Mouse (Mus musculus) ES-Bruce4 (cell line): ENCODE measurements at regions not wholly inside any gene's neighbourhood (a gene's known extent, or its start where the extent isn't known, plus 50 kb on each side); places are given as distances from the start of the nearest gene placed in this dataset.
"Not testable (repeated sequence)": the region's sequence is repeated elsewhere in the genome, so short reads cannot be mapped to it uniquely, and the experiment has no call there.

Experiments used
- H3K27ac ChIP-seq: 2 replicates; pipeline ENCODE4 v1.5.1; 2012; ENCODE audit warnings: low read length, inconsistent platforms; ENCODE audit not compliant: insufficient read depth
- H3K27me3 ChIP-seq: 2 replicates; pipeline ENCODE4 v1.6.1; 2012; ENCODE audit warnings: mild to moderate bottlenecking, low read length, inconsistent platforms; ENCODE audit not compliant: control insufficient read depth, poor library complexity, insufficient read depth, severe bottlenecking
- H3K36me3 ChIP-seq: 2 replicates; pipeline ENCODE4 v1.6.1; 2012; ENCODE audit warnings: inconsistent platforms, mild to moderate bottlenecking, low read length, moderate library complexity; ENCODE audit not compliant: control insufficient read depth, poor library complexity, insufficient read depth, severe bottlenecking
- H3K4me1 ChIP-seq: one replicate; pipeline ENCODE4 v1.8.1; 2011; ENCODE audit warnings: low read length; ENCODE audit not compliant: control insufficient read depth, insufficient read depth
- H3K4me3 ChIP-seq: 2 replicates; pipeline ENCODE4 v1.5.1; 2011; ENCODE audit warnings: low read depth, mild to moderate bottlenecking, low read length
- H3K9ac ChIP-seq: 2 replicates; pipeline ENCODE4 v1.6.1; 2012; ENCODE audit warnings: low read depth, mild to moderate bottlenecking, inconsistent platforms; ENCODE audit not compliant: poor library complexity, severe bottlenecking
- H3K9me3 ChIP-seq: replicated peaks from 2 replicates; pipeline ENCODE4 v1.6.1; 2012; ENCODE audit warnings: mild to moderate bottlenecking, low read length, inconsistent platforms; ENCODE audit not compliant: control insufficient read depth, poor library complexity, insufficient read depth, severe bottlenecking
- CTCF ChIP-seq: IDR thresholded peaks from one replicate; pipeline ENCODE4 v1.8.1; 2011; ENCODE audit warnings: low read depth, low read length
- EP300 ChIP-seq: IDR thresholded peaks from 2 replicates; pipeline ENCODE4 v1.6.1; 2011; ENCODE audit warnings: low read depth, low read length; ENCODE audit not compliant: insufficient read depth
- POLR2A ChIP-seq: IDR thresholded peaks from one replicate; pipeline ENCODE4 v1.8.1; 2011; ENCODE audit warnings: low read length; ENCODE audit not compliant: insufficient read depth

- Histone ChIP-seq H3K27me3 (no peaks in the 10 kb centered on the region), H3K9ac (no peak overlapping the region), H3K9me3 (no peaks in the 10 kb centered on the region), H3K27ac (no peak overlapping the region), H3K36me3 (no peaks in the 10 kb centered on the region), H3K4me1 (no peaks in the 10 kb centered on the region), H3K4me3 (no peak overlapping the region)
- TF ChIP-seq EP300 (no peak), CTCF (peak; percentile 29)
These were observed 283.3 kb upstream of the Ercc4 start for GRCm38 (mm10) chr16:12826222-12826621.

DNA sequence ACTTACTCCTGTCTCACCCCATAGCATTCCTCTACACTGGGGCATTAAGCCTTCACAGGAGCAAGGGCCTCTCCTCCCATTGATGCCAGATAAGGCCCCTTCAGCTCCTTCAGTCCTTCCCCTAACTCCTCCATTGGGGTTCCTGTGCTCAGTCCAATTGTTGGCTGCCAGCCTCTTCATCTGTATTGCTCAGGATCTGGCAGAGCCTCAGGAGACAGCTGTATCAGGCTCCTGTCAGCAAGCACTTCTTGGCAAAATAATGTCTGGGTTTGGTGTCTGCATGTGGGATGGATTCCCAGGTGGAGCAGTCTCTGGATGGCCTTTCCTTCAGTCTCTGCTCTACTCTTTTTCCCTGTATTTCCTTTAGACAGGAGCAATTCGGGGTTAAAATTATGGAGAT lies 278.2 kb upstream of the Ercc4 start:
- H3K27me3 ChIP-seq, H3K4me3 ChIP-seq, H3K9me3 ChIP-seq, H3K36me3 ChIP-seq, H3K9ac ChIP-seq, H3K4me1 ChIP-seq, H3K27ac ChIP-seq: not testable (repeated sequence)

- Histone ChIP-seq H3K4me1 (no peaks in the 10 kb centered on the region), H3K9me3 (no peaks in the 10 kb centered on the region), H3K4me3 (no peak overlapping the region), H3K9ac (no peak overlapping the region), H3K36me3 (no peaks in the 10 kb centered on the region), H3K27me3 (no peaks in the 10 kb centered on the region), H3K27ac (no peak overlapping the region)
- no peak for TF ChIP-seq CTCF
- no peak for TF ChIP-seq EP300
- TF ChIP-seq POLR2A, result no peak
These were observed 253.1 kb upstream of the Ercc4 start for GRCm38 (mm10) chr16:12856356-12856755.

DNA sequence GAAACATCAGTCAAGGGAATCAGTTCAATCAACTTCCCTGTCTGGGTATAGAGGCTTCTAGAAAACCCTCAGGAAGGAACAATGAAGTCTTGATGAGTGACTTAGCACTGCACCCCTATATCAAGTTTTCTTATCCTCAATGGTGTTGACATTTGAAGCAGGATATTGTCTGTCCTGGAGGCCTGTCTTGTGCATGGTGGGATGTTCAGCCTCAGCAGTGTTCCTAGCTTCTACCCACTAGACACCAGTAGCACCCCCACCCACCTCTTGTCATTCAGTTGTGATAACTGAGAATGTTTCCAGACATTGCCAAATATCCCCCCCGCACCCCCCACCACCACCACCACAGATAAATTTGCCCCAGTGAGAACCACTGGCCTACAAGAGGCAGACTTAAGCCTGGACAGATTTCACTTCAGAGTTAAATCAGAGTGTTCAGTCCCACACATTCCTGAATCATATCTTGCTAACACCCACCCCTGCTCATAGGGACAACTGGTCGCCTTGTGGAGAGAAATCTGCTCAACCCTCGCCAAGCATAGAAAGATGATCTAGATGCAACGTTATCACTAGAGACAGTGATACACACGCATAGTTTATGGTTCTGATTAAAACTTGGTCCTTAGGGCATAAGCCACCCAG lies 249.6 kb upstream of the Ercc4 start:
- H3K36me3 ChIP-seq, result no peaks in the 10 kb centered on the region
- H3K9ac ChIP-seq, result no peak overlapping the region
- TF ChIP-seq POLR2A (no peak), CTCF (no peak), EP300 (no peak)
- H3K9me3 ChIP-seq, result no peaks in the 10 kb centered on the region
- no peak overlapping the region for H3K4me3 ChIP-seq
- H3K27me3 ChIP-seq, result no peaks in the 10 kb centered on the region
- no peak overlapping the region for H3K27ac ChIP-seq
- no peaks in the 10 kb centered on the region for H3K4me1 ChIP-seq

DNA sequence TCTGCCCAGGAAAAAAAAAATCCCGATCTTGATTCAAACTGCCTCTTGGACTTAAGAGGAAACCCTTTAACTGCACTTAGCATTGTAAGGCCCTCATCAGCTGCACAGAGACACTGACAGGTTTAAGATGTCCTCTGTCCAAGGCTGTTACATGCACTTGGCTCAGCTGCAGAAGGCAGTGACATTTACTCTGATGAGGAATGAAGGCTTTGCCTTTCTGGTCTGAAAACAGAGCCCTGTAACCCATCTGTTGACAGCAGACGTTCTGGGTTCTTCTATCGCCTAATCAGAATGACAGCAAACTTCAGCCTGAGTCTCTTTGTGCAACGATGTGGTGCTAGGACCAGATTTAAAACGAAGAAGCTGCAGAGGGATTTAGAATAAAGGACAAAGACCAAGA lies 246.9 kb upstream of the Ercc4 start:
- TF ChIP-seq EP300, result no peak
- no peak for TF ChIP-seq CTCF
- no peak for TF ChIP-seq POLR2A
- no peaks in the 10 kb centered on the region for H3K36me3 ChIP-seq
- no peak overlapping the region for H3K9ac ChIP-seq
- H3K27me3 ChIP-seq, result no peaks in the 10 kb centered on the region
- H3K9me3 ChIP-seq, result no peaks in the 10 kb centered on the region
- H3K27ac ChIP-seq, result no peak overlapping the region
- no peaks in the 10 kb centered on the region for H3K4me1 ChIP-seq
- H3K4me3 ChIP-seq, result no peak overlapping the region

GRCm38 (mm10) chr16:12878326-12878725 lies 231.2 kb upstream of the Ercc4 start:
- H3K27ac ChIP-seq, H3K36me3 ChIP-seq, H3K4me1 ChIP-seq, H3K27me3 ChIP-seq, H3K9ac ChIP-seq, H3K4me3 ChIP-seq, H3K9me3 ChIP-seq: not testable (repeated sequence)

DNA sequence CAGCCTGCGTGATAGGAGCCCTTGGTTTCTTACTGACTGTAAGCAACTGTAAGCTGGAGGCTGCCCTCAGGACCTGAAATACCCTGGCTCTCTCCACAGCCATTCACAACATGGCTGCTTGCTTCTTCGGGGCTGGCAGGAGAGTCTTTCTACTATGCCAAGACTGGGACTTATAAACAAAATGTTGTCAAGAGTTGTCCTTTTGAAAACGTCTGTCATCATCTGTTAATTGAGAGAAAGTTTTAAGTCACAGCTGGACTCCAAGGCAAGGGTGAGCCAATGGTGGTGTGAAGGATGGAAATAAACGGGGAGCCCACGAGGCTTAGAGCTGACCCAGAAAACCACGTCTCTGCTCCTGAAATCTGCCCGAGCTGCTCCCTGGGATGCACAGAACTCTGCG lies 229.5 kb upstream of the Ercc4 start:
- H3K4me3 ChIP-seq, result no peak overlapping the region

More for the DNA sequence above, 229.5 kb upstream of the Ercc4 start:
- H3K27me3 ChIP-seq, result no peaks in the 10 kb centered on the region
- H3K36me3 ChIP-seq, result no peaks in the 10 kb centered on the region
- H3K4me1 ChIP-seq, result no peaks in the 10 kb centered on the region
- TF ChIP-seq CTCF (no peak), EP300 (no peak), POLR2A (no peak)
- no peak overlapping the region for H3K9ac ChIP-seq
- no peak overlapping the region for H3K27ac ChIP-seq
- H3K9me3 ChIP-seq, result no peaks in the 10 kb centered on the region
